Mouse (Mus musculus): ENCODE measurements around the gene Tsen2. TPM values are rescaled to one million over a fixed set of nuclear protein-coding genes. Genes with fewer than 3 reads are reported as not detected.

Tsen2 gene
- polyA plus RNA-seq, 1 experiment from 2014 or later: 33.4 TPM

DNA sequence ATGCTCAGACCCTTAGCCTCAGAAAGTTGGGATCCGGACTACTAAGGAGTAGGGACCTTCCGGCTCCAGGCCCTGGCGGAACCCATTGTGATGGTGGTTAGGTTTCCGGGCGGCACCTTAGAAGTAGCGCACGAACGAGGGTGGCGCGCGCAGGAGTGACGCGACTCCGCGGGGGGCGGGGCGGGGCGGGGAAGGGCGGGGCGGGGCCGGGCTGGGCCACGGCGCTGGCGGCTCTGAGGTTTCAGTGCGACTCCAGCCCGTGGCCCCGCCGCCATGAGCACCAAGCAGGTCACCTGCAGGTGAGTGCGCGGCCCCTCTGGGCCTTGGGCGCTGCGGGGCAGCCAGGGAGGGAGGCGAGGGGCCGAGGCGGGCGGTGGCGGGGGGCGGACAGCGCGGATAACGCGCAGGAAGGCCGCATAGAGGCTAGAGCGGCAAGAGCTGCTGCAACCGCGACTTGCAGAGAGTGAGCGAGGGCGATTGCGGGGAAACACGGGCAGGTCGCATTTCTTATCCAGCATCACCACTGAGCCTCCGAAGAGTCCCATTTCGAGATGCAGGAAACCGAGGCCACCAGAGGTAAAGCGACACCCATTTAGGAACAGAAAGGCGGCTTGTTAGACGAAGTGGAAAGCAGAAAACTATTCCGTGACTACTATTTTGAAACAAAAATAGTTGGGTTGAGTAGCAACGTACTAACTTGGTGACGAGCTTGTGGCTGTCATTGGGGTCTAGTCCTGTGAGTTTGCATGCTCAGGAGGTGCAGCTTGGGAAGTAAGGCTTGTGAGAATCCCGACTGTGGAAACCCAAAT is 57.5 kb downstream of the Tsen2 start, which contains the start of gene Mkrn2:
TSS of gene Mkrn2 (plus strand) at position 188 of the 809 bp plus-strand sequence.
- 0 out of 2 replicates have a peak, but pooled peaks cover 2% of the 10 kb centered on the region for H3K36me3 ChIP-seq (ENCODE audit: control insufficient read depth, insufficient read depth, low read length)
- peak; percentile 96 for ATAC-seq (ENCODE audit: low FRiP score, low TSS enrichment)
- peak within 1 kb of the TSS; percentile 82 for H3K4me3 ChIP-seq (ENCODE audit: low read length)
- under 1% methylated on average over 45 of the region's 61 CpGs for WGBS
- no peaks in the 10 kb centered on the region for H3K9me3 ChIP-seq (ENCODE audit: control insufficient read depth, low read length)
- H3K4me1 ChIP-seq (ENCODE audit: control insufficient read depth, insufficient read depth, low read length): peaks cover 10% of the 10 kb centered on the region; the same call in 1 of the 2 replicates
- peak within 1 kb of the TSS; percentile 85 for H3K9ac ChIP-seq (ENCODE audit: low read depth, low read length)
- H3K4me2 ChIP-seq (replicated peaks; ENCODE audit: low read depth, low read length): peak within 1 kb of the TSS; percentile 72
- H3K27ac ChIP-seq (ENCODE audit: low read depth, low read length): peak within 1 kb of the TSS; percentile 76
- no peaks in the 10 kb centered on the region for H3K27me3 ChIP-seq (ENCODE audit: control insufficient read depth, insufficient read depth, low read length)

DNA sequence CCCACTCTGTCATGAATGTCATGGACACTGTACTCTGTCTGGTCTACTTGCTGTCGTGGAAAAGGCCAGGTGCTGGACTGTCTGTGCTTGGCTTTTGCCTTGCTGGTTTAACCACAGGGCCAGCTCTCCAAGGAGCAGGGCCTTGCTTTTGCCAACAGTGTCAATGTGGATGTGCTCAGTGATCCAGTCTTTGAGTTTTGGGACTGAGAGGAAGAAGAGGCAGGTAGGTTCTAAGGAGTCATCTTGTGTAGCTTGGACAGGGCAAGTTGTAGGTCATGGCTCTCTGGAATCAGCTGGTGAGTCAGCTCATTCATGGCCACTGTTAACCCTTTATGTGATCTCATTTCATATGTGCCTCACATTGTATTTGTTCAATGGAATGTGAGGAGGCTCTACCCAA is 62.0 kb downstream of the Tsen2 start:
- Histone ChIP-seq H3K4me1 (ENCODE audit: control insufficient read depth, insufficient read depth, low read length) (peaks cover 10% of the 10 kb centered on the region; the same call in 1 of the 2 replicates), H3K36me3 (ENCODE audit: control insufficient read depth, insufficient read depth, low read length) (peaks cover 21% of the 10 kb centered on the region), H3K9me3 (ENCODE audit: control insufficient read depth, low read length) (no peaks in the 10 kb centered on the region), H3K27me3 (ENCODE audit: control insufficient read depth, insufficient read depth, low read length) (no peaks in the 10 kb centered on the region), H3K9ac (ENCODE audit: low read depth, low read length) (no peak overlapping the region), H3K4me2 (replicated peaks; ENCODE audit: low read depth, low read length) (no peak overlapping the region), H3K27ac (ENCODE audit: low read depth, low read length) (no peak overlapping the region), H3K4me3 (ENCODE audit: low read length) (no peak overlapping the region)
- WGBS: 77% methylated on average over 1 of the region's 1 CpGs
- no peak for ATAC-seq (ENCODE audit: low FRiP score, low TSS enrichment)

DNA sequence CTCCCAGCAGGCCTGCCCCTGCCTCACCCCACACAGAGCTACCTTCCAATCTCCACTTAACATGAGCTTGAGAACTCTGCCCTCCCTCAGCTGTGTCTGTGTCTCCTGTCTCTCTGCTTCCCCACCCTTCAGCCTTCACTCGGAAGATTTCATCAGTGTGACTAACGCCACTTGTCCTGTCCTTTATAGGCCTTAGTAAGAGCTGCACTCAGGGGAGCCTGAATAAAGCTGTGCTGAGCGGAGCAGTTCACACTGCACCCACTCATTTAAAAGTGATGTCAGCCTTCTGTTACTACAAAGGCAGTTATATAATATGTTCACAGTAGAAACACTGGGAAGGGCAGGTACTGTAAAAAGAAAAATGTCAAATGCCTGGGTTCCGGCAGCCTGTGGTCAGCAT is 63.0 kb downstream of the Tsen2 start:
- no peak for ATAC-seq (ENCODE audit: low FRiP score, low TSS enrichment)
- Histone ChIP-seq H3K36me3 (ENCODE audit: control insufficient read depth, insufficient read depth, low read length) (peaks cover 30% of the 10 kb centered on the region), H3K9ac (ENCODE audit: low read depth, low read length) (no peak overlapping the region), H3K27ac (ENCODE audit: low read depth, low read length) (no peak overlapping the region), H3K4me3 (ENCODE audit: low read length) (no peak overlapping the region), H3K4me2 (replicated peaks; ENCODE audit: low read depth, low read length) (no peak overlapping the region), H3K4me1 (ENCODE audit: control insufficient read depth, insufficient read depth, low read length) (peaks cover 9% of the 10 kb centered on the region; the same call in 1 of the 2 replicates), H3K9me3 (ENCODE audit: control insufficient read depth, low read length) (no peaks in the 10 kb centered on the region), H3K27me3 (ENCODE audit: control insufficient read depth, insufficient read depth, low read length) (no peaks in the 10 kb centered on the region)
- WGBS: 81% methylated on average over 4 of the region's 4 CpGs

DNA sequence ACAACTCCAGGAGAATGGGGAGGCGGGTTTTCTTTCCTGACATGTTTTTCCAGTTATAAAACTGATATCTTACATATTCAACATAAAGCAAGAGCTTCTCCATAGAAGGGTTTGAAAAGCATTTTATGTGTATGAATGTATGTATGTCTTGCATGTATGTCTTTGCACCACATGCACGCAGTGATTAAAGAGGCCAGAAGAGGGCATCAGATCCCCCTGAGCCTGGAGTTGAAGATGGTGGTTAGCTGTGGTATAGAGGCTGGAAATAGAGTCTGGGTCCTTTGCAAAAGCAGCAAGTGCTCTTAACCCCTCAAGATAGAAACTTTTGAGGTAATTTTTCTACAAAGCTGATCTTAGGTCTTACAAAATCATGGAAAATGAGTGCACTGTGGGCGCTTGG is 64.7 kb downstream of the Tsen2 start:
- WGBS: 79% methylated on average over 3 of the region's 3 CpGs
- no peak overlapping the region for H3K4me2 ChIP-seq (replicated peaks; ENCODE audit: low read depth, low read length)
- no peak overlapping the region for H3K9ac ChIP-seq (ENCODE audit: low read depth, low read length)
- ATAC-seq (ENCODE audit: low FRiP score, low TSS enrichment): no peak
- no peak overlapping the region for H3K4me3 ChIP-seq (ENCODE audit: low read length)
- H3K27ac ChIP-seq (ENCODE audit: low read depth, low read length): no peak overlapping the region
- H3K4me1 ChIP-seq (ENCODE audit: control insufficient read depth, insufficient read depth, low read length): no peaks in the 10 kb centered on the region
- H3K36me3 ChIP-seq (ENCODE audit: control insufficient read depth, insufficient read depth, low read length): peaks cover 44% of the 10 kb centered on the region
- no peaks in the 10 kb centered on the region for H3K9me3 ChIP-seq (ENCODE audit: control insufficient read depth, low read length)
- H3K27me3 ChIP-seq (ENCODE audit: control insufficient read depth, insufficient read depth, low read length): no peaks in the 10 kb centered on the region

DNA sequence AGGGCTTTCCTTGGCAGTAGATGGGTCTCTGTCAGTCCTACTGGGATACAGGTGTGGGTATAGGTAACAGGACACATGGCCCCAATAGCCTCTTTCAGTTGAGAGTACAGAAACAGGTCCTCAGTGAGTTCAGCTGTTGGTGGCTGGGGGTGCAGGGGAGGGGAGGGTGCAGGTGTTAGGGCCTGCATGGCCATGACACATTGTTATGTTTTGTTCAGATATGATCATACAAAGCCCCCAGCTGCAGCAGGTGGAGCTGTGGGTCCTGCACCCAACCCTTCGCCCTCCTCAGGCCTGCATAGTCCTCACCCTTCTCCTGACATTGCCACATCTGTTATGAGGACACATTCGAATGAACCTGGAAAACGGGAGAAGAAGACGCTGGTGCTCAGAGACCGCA is 65.8 kb downstream of the Tsen2 start:
- Histone ChIP-seq H3K9ac (ENCODE audit: low read depth, low read length) (no peak overlapping the region), H3K4me1 (ENCODE audit: control insufficient read depth, insufficient read depth, low read length) (no peaks in the 10 kb centered on the region), H3K27ac (ENCODE audit: low read depth, low read length) (no peak overlapping the region), H3K36me3 (ENCODE audit: control insufficient read depth, insufficient read depth, low read length) (peaks cover 56% of the 10 kb centered on the region), H3K9me3 (ENCODE audit: control insufficient read depth, low read length) (no peaks in the 10 kb centered on the region), H3K4me3 (ENCODE audit: low read length) (no peak overlapping the region), H3K4me2 (replicated peaks; ENCODE audit: low read depth, low read length) (no peak overlapping the region), H3K27me3 (ENCODE audit: control insufficient read depth, insufficient read depth, low read length) (no peaks in the 10 kb centered on the region)
- 90% methylated on average over 5 of the region's 5 CpGs for WGBS
- no peak for ATAC-seq (ENCODE audit: low FRiP score, low TSS enrichment)

DNA sequence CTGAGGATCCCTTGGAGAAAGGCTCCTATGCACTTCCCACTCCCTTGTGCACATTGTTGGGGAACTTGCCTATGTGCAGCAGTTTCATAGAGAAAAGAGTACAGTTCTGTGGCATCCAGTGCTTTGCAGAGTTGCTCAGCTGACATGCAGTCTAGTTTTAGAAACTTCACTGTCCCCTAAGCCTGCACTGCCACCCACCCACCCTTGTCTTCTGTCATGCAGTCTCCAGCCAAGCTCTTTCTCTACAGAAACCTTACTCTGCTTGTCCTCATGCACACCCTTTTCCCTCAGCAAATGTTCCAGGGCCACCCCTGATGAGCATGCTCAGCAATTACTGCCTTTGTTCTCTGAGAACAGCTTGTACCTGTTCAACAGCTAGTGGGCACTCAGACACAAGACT is 69.3 kb downstream of the Tsen2 start:
- H3K9ac ChIP-seq (ENCODE audit: low read depth, low read length): no peak overlapping the region
- no peak overlapping the region for H3K4me2 ChIP-seq (replicated peaks; ENCODE audit: low read depth, low read length)
- H3K27me3 ChIP-seq (ENCODE audit: control insufficient read depth, insufficient read depth, low read length): no peaks in the 10 kb centered on the region
- no peaks in the 10 kb centered on the region for H3K4me1 ChIP-seq (ENCODE audit: control insufficient read depth, insufficient read depth, low read length)
- H3K4me3 ChIP-seq (ENCODE audit: low read length): no peak overlapping the region
- no peak for ATAC-seq (ENCODE audit: low FRiP score, low TSS enrichment)
- peaks cover 89% of the 10 kb centered on the region for H3K36me3 ChIP-seq (ENCODE audit: control insufficient read depth, insufficient read depth, low read length)
- H3K9me3 ChIP-seq (ENCODE audit: control insufficient read depth, low read length): no peaks in the 10 kb centered on the region
- H3K27ac ChIP-seq (ENCODE audit: low read depth, low read length): no peak overlapping the region

DNA sequence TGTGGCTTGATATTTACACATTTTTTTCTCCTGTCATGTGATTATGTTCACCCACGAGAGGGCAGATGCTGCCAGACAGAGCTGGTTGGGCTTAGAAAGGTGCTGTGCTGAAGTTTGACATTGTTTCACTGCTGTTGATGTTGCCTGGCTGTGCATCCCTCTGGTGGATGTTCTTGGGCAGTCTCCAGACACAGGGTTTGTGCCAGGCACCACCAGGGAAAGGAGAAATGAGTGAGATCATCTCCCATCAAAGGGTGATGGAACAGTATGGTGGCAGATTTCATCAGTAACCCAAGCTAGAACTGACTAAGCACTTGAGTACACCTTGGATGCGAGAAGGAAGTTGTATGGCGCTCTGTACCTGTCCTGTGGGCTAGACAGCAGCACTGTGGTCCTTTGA is 71.5 kb downstream of the Tsen2 start:
- Histone ChIP-seq H3K4me3 (ENCODE audit: low read length) (no peak overlapping the region), H3K4me1 (ENCODE audit: control insufficient read depth, insufficient read depth, low read length) (no peaks in the 10 kb centered on the region), H3K9ac (ENCODE audit: low read depth, low read length) (no peak overlapping the region), H3K27ac (ENCODE audit: low read depth, low read length) (no peak overlapping the region), H3K4me2 (replicated peaks; ENCODE audit: low read depth, low read length) (no peak overlapping the region), H3K36me3 (ENCODE audit: control insufficient read depth, insufficient read depth, low read length) (peaks cover 93% of the 10 kb centered on the region), H3K27me3 (ENCODE audit: control insufficient read depth, insufficient read depth, low read length) (no peaks in the 10 kb centered on the region), H3K9me3 (ENCODE audit: control insufficient read depth, low read length) (no peaks in the 10 kb centered on the region)
- no peak for ATAC-seq (ENCODE audit: low FRiP score, low TSS enrichment)
- WGBS: 87% methylated on average over 3 of the region's 3 CpGs

DNA sequence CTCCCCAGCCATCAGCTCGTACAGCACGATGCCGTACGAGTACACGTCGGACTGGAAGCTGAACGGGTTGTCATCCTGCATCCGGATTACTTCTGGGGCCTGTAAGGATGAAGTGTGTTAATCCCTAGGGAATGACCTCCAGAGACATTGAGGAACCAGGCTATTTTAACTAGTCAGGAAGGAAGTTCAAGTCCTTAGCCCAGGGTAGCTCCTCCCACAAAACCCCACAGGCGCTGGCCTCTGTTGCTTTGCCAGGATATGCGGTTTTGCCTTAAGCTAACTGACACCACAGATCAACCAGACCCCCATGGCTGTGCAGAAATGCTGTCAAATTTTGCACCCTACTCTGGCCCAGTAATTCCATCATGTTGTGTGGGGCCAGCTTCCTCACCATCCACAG is 75.4 kb downstream of the Tsen2 start:
- no peaks in the 10 kb centered on the region for H3K27me3 ChIP-seq (ENCODE audit: control insufficient read depth, insufficient read depth, low read length)
- no peak overlapping the region for H3K4me2 ChIP-seq (replicated peaks; ENCODE audit: low read depth, low read length)
- no peaks in the 10 kb centered on the region for H3K4me1 ChIP-seq (ENCODE audit: control insufficient read depth, insufficient read depth, low read length)
- no peak overlapping the region for H3K9ac ChIP-seq (ENCODE audit: low read depth, low read length)
- 89% methylated on average over 10 of the region's 10 CpGs for WGBS
- peaks cover 100% of the 10 kb centered on the region for H3K36me3 ChIP-seq (ENCODE audit: control insufficient read depth, insufficient read depth, low read length)
- no peak overlapping the region for H3K4me3 ChIP-seq (ENCODE audit: low read length)
- ATAC-seq (ENCODE audit: low FRiP score, low TSS enrichment): 0 out of 2 replicates have a peak, but pooled peaks have one; percentile 19
- no peak overlapping the region for H3K27ac ChIP-seq (ENCODE audit: low read depth, low read length)
- no peaks in the 10 kb centered on the region for H3K9me3 ChIP-seq (ENCODE audit: control insufficient read depth, low read length)

DNA sequence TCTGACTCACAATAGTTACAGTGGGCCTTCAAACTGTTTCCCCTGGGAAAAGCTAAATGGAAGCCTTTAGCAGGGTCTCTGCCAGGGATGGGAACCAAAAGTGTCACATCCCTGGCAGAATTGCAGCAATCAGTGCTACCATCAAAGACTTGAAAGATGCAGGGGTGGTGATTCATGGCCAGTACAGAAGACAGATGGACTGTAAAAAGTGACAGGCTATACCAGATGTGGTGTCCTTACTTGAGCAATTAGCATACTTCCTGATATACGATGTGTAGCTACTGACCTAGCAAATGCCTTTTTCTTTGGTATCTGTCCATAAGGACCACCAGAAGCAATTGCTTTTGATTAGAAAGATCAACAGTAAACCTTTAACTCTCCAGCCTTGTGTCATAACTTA is 76.5 kb downstream of the Tsen2 start:
- Histone ChIP-seq H3K9me3 (ENCODE audit: control insufficient read depth, low read length) (no peaks in the 10 kb centered on the region), H3K4me1 (ENCODE audit: control insufficient read depth, insufficient read depth, low read length) (no peaks in the 10 kb centered on the region), H3K4me3 (ENCODE audit: low read length) (no peak overlapping the region), H3K4me2 (replicated peaks; ENCODE audit: low read depth, low read length) (no peak overlapping the region), H3K27me3 (ENCODE audit: control insufficient read depth, insufficient read depth, low read length) (no peaks in the 10 kb centered on the region), H3K27ac (ENCODE audit: low read depth, low read length) (no peak overlapping the region), H3K36me3 (ENCODE audit: control insufficient read depth, insufficient read depth, low read length) (peaks cover 99% of the 10 kb centered on the region), H3K9ac (ENCODE audit: low read depth, low read length) (no peak overlapping the region)
- ATAC-seq (ENCODE audit: low FRiP score, low TSS enrichment): no peak
- WGBS: 21% methylated on average over 1 of the region's 1 CpGs
